Mouse (Mus musculus): ENCODE data around the gene Mog. TPM values are rescaled to one million over a fixed set of nuclear protein-coding genes. Genes with fewer than 3 reads are reported as not detected.
A peak's percentile ranks its signal among the peaks of the same experiment; 100 is the strongest.

The Mog gene
- 0.18 and 0.42 TPM in 2 replicates for polyA plus RNA-seq (2014; fragmentation: Nextera tagmentation; extraction: Ambion mirVana)

DNA sequence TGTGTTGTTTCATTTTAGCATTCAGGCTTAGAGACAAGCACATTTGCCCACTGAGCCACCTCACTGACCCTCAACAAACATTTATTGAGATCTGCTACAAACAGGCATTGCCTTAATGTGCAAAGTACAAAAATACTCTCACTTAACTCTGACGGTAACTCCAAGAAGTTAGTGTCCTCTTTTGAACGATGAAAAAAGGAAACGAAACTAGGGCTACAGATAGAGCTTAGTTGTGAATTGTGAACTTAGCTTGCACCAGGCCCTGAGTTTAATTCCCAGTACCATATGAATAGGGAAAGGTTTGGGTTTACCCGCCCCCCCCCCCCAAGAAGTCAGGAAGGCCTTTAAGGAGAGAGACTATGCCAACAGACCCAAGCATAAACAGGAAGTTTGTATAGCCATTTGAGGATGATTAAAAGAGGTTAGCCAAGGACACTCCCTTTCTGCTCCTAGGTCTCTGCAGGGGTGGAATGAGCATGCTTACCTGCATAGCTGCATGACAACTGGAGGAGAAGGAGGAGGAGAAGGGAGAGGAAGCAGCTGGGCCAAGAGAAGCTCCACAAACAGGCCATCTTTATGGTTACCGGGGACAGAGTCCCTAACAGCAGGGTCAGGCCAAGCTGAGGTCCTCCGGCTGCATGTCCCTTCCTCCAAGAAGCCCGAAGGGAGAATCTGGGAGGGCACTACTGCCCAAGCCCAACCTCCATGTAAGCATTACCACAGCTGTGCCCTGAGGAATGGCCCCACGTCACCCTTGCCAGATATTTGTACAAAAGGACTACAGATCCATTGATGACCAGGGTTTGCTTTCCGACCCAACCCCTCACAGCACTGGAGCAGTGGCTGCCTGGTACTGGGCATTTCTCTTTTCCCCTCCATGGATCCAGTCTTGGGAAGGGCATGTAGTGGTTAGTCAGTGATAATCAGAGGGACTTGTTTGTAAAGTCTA is at the start of gene Mog:
Mog (minus strand) TSS at position 771 of the 949 bp plus-strand sequence.
- H3K27ac ChIP-seq (ENCODE audit: low read depth, low read length): no peak within 1 kb of the TSS
- H3K27me3 ChIP-seq (ENCODE audit: control insufficient read depth, insufficient read depth, low read length): no peaks in the 10 kb centered on the region
- H3K9me3 ChIP-seq (ENCODE audit: control insufficient read depth, low read length): no peaks in the 10 kb centered on the region
- no peaks in the 10 kb centered on the region; the same call in 1 of the 2 replicates for H3K4me1 ChIP-seq (ENCODE audit: control insufficient read depth, insufficient read depth, low read length)
- no peak within 1 kb of the TSS for H3K4me3 ChIP-seq (ENCODE audit: low read depth, low read length)
- no peaks in the 10 kb centered on the region for H3K36me3 ChIP-seq (ENCODE audit: control insufficient read depth, insufficient read depth, low read length)
- no peak within 1 kb of the TSS for H3K4me2 ChIP-seq
- WGBS: 78% methylated on average over 9 of the region's 9 CpGs
- no peak within 1 kb of the TSS for H3K9ac ChIP-seq (ENCODE audit: low read length)
- no peak for ATAC-seq (ENCODE audit: low FRiP score)
- DNase-seq (ENCODE audit: low spot score, missing footprints): no peak

DNA sequence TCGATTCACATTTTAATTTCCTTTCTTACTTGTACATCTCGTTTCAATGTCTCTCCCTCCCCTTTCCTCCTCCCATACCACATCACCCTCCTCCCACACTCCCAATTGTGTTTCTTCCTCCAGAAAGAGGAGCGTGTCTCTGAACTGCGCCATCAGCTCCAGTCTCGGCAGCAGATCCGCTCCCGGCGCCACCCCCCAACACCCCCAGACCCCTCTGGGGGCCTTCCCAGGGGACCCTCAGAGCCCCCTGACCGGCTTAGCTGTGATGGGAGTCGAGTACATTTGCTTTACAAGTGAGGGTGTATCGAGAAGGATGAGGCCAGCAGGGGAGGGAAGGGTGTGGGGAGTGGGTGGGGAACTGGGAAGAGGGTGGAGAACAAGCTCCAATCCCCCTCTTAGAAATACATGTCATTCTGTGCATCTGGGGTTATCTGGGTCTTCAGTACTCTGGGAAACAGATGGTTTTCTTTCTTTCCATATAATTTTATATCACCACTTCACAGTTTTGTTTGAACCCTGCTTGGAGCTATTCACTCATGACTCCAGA is 49.6 kb upstream of the Mog start:
- Histone ChIP-seq H3K4me1 (ENCODE audit: control insufficient read depth, insufficient read depth, low read length) (peaks cover 6% of the 10 kb centered on the region), H3K9me3 (ENCODE audit: control insufficient read depth, low read length) (no peaks in the 10 kb centered on the region), H3K9ac (ENCODE audit: low read length) (no peak overlapping the region), H3K27me3 (ENCODE audit: control insufficient read depth, insufficient read depth, low read length) (no peaks in the 10 kb centered on the region), H3K36me3 (ENCODE audit: control insufficient read depth, insufficient read depth, low read length) (peaks cover 27% of the 10 kb centered on the region), H3K4me2 (no peak overlapping the region), H3K27ac (ENCODE audit: low read depth, low read length) (no peak overlapping the region), H3K4me3 (ENCODE audit: low read depth, low read length) (no peak overlapping the region)
- peak; percentile 75 for DNase-seq (ENCODE audit: low spot score, missing footprints)
- WGBS: 40% methylated on average over 11 of the region's 11 CpGs
- peak; percentile 31; the same call in 1 of the 2 replicates for ATAC-seq (ENCODE audit: low FRiP score)

DNA sequence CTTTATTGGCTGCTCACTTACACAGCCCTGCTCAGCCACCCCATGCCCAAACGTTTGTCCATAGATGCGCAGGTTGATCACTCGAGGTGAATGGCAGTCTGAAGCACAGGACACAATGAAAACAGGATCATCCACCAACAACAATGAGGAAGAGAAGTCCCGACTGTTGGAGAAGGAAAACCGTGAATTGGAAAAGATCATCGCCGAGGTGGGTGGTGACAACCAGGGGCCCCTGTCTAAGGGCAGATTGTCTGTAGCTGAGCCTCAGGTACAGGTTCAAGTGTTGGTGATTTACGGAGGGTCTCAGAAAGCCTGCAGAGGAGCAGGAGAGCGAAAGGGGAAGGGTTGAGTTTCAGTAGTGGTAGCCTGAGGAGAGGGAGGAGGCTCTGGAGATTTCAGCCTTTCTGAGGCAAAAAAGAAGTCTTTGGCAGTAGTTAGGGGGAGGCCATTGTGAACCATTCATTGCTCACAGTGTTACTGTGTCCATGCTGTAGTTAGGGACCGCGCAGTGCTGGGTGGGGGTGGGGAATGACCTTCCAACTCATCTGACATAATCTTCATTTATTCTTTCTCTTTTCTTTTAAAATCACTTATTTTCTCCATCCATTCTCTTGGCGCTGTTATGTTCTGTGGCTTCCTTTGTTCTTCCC is 49.0 kb upstream of the Mog start:
- no peak overlapping the region for H3K4me3 ChIP-seq (ENCODE audit: low read depth, low read length)
- H3K36me3 ChIP-seq (ENCODE audit: control insufficient read depth, insufficient read depth, low read length): peaks cover 32% of the 10 kb centered on the region
- DNase-seq (ENCODE audit: low spot score, missing footprints) (peak; percentile 73), ATAC-seq (ENCODE audit: low FRiP score) (peak; percentile 70)
- no peak overlapping the region for H3K27ac ChIP-seq (ENCODE audit: low read depth, low read length)
- peaks cover 6% of the 10 kb centered on the region for H3K4me1 ChIP-seq (ENCODE audit: control insufficient read depth, insufficient read depth, low read length)
- H3K9me3 ChIP-seq (ENCODE audit: control insufficient read depth, low read length): no peaks in the 10 kb centered on the region
- no peaks in the 10 kb centered on the region for H3K27me3 ChIP-seq (ENCODE audit: control insufficient read depth, insufficient read depth, low read length)
- 0 out of 2 replicates have a peak overlapping the region, but pooled peaks have one; percentile 16 for H3K9ac ChIP-seq (ENCODE audit: low read length)
- H3K4me2 ChIP-seq: no peak overlapping the region
- 59% methylated on average over 12 of the region's 12 CpGs for WGBS

GRCm38 (mm10) chr17:37070121-37070520 is 46.9 kb upstream of the Mog start:
- Histone ChIP-seq H3K9me3 (ENCODE audit: control insufficient read depth, low read length) (no peaks in the 10 kb centered on the region), H3K36me3 (ENCODE audit: control insufficient read depth, insufficient read depth, low read length) (peaks cover 36% of the 10 kb centered on the region), H3K4me1 (ENCODE audit: control insufficient read depth, insufficient read depth, low read length) (peaks cover 6% of the 10 kb centered on the region), H3K27ac (ENCODE audit: low read depth, low read length) (no peak overlapping the region), H3K9ac (ENCODE audit: low read length) (no peak overlapping the region), H3K4me3 (ENCODE audit: low read depth, low read length) (no peak overlapping the region), H3K27me3 (ENCODE audit: control insufficient read depth, insufficient read depth, low read length) (no peaks in the 10 kb centered on the region), H3K4me2 (no peak overlapping the region)
- DNase-seq (ENCODE audit: low spot score, missing footprints) (peak; percentile 26), ATAC-seq (ENCODE audit: low FRiP score) (no peak)
- WGBS: 83% methylated on average over 8 of the region's 8 CpGs

DNA sequence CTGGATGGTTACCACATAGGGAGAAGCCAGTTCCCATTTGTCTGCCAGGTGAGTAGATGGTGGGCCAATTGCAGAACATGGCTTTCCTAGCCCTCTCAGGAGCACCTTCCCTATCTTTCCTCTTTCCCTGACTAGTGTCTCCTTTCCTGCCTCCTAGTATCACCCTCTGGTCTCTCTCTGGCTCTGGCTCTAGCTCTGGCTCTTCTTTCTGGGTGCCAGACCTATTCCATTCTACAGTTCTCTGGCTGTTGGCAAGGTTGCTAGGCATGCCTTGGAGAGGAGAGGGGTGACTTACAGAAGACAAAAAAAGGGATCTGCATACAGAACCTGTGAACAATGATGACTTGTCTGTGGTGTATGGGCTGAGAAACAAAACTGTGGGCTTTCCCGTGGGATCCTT is 44.7 kb upstream of the Mog start:
- Histone ChIP-seq H3K4me2 (no peak overlapping the region), H3K36me3 (ENCODE audit: control insufficient read depth, insufficient read depth, low read length) (peaks cover 37% of the 10 kb centered on the region), H3K27ac (ENCODE audit: low read depth, low read length) (no peak overlapping the region), H3K9me3 (ENCODE audit: control insufficient read depth, low read length) (no peaks in the 10 kb centered on the region), H3K9ac (ENCODE audit: low read length) (no peak overlapping the region), H3K27me3 (ENCODE audit: control insufficient read depth, insufficient read depth, low read length) (no peaks in the 10 kb centered on the region), H3K4me1 (ENCODE audit: control insufficient read depth, insufficient read depth, low read length) (peaks cover 6% of the 10 kb centered on the region), H3K4me3 (ENCODE audit: low read depth, low read length) (no peak overlapping the region)
- DNase-seq (ENCODE audit: low spot score, missing footprints) (peak; percentile 57), ATAC-seq (ENCODE audit: low FRiP score) (no peak)
- 89% methylated on average over 1 of the region's 1 CpGs for whole genome bisulfite sequencing

DNA sequence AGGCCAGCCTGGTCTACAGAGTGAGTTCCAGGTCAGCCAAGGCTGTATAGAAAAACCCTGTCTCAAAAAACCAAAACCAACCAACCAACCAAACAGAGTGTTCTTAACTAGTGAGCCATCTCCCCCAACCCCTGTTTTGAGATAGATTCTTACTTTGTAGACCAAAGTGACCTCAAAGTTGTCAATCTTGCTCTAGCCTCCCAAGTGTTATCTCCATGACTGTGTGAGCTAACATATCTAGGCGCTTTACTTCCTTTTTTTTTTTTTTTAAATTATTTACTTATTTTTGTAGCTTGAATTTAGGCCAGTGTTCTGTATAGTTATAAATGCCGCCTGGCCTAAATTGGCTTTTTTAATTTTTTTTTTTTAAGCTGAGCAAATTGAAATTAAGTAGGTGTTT is 42.8 kb upstream of the Mog start:
- Histone ChIP-seq H3K36me3 (ENCODE audit: control insufficient read depth, insufficient read depth, low read length) (peaks cover 36% of the 10 kb centered on the region), H3K4me2 (no peak overlapping the region), H3K27me3 (ENCODE audit: control insufficient read depth, insufficient read depth, low read length) (no peaks in the 10 kb centered on the region), H3K9ac (ENCODE audit: low read length) (no peak overlapping the region), H3K27ac (ENCODE audit: low read depth, low read length) (no peak overlapping the region), H3K4me1 (ENCODE audit: control insufficient read depth, insufficient read depth, low read length) (no peaks in the 10 kb centered on the region), H3K9me3 (ENCODE audit: control insufficient read depth, low read length) (no peaks in the 10 kb centered on the region), H3K4me3 (ENCODE audit: low read depth, low read length) (no peak overlapping the region)
- ATAC-seq (ENCODE audit: low FRiP score) (no peak), DNase-seq (ENCODE audit: low spot score, missing footprints) (no peak)
- WGBS: 92% methylated on average over 2 of the region's 2 CpGs

DNA sequence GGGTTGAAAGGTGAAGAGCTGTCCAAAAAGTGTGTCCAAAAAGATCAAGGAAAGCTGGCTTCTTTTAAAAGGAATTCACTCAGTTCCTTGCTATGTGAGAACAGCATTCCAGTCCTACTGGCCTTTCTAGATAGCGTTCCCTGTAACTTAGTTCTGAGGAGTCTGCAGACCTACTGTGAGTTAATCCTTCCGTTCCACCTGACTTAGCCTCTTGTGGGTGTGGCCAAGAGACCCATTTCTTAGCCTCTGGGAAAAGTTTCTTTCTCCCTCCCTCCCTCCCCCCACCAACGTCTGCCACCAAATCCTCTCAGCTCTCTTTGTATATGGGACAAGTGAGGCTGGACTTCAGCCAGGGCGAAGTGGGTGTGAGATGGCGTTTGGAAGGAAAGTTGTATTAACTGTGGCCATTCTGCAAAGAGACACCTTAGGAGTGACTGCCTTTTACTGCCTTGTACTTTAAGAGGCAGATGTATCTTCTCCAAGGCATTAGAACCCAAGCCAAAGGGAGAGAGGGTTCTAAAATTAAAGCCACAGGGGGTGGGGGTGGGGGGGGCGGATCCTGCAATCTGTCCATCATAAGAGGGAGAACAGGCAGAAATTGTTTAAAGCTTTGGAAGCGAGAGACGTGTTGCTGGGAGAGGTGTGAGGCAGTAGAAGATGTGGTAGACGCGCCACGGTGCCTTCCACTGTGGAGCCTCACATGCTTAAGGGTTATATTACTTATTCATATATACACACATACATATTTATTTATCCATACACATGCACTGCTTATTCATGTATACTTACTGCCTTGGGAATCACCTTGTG is 40.7 kb upstream of the Mog start:
- Histone ChIP-seq H3K27me3 (ENCODE audit: control insufficient read depth, insufficient read depth, low read length) (no peaks in the 10 kb centered on the region), H3K36me3 (ENCODE audit: control insufficient read depth, insufficient read depth, low read length) (peaks cover 25% of the 10 kb centered on the region), H3K9me3 (ENCODE audit: control insufficient read depth, low read length) (no peaks in the 10 kb centered on the region), H3K27ac (ENCODE audit: low read depth, low read length) (no peak overlapping the region), H3K4me1 (ENCODE audit: control insufficient read depth, insufficient read depth, low read length) (no peaks in the 10 kb centered on the region), H3K4me2 (no peak overlapping the region), H3K4me3 (ENCODE audit: low read depth, low read length) (no peak overlapping the region), H3K9ac (ENCODE audit: low read length) (no peak overlapping the region)
- 59% methylated on average over 11 of the region's 11 CpGs for WGBS
- ATAC-seq (ENCODE audit: low FRiP score) (peak; percentile 16; the same call in 1 of the 2 replicates), DNase-seq (ENCODE audit: low spot score, missing footprints) (peak; percentile 14)

DNA sequence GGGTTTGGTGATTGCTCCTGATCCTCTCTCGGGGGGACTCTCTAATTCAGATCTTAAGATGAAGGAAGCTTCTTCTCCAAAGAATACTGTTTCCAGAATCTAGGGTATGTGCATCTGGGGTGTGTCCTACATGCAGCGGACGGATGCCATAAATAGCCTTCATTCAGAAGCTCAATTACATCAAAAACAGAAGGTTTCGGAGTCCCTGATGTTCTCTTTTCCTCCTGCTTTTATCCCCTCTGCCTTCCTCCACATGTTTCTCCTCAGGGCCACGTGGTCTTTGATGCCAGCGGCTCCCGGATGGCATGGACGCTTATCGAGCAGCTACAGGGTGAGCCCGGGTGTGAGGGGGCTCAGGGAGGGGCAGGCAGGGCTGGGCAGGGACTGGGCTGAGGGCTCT is 39.9 kb upstream of the Mog start:
- H3K36me3 ChIP-seq (ENCODE audit: control insufficient read depth, insufficient read depth, low read length): peaks cover 23% of the 10 kb centered on the region
- ATAC-seq (ENCODE audit: low FRiP score): no peak

More for the DNA sequence above, 39.9 kb upstream of the Mog start:
- Histone ChIP-seq H3K4me2 (no peak overlapping the region), H3K9ac (ENCODE audit: low read length) (no peak overlapping the region), H3K27me3 (ENCODE audit: control insufficient read depth, insufficient read depth, low read length) (no peaks in the 10 kb centered on the region), H3K9me3 (ENCODE audit: control insufficient read depth, low read length) (no peaks in the 10 kb centered on the region), H3K4me3 (ENCODE audit: low read depth, low read length) (no peak overlapping the region), H3K27ac (ENCODE audit: low read depth, low read length) (no peak overlapping the region), H3K4me1 (ENCODE audit: control insufficient read depth, insufficient read depth, low read length) (no peaks in the 10 kb centered on the region)
- DNase-seq (ENCODE audit: low spot score, missing footprints): peak; percentile 45
- WGBS: 73% methylated on average over 10 of the region's 10 CpGs

All from midbrain, embryonic 11.5 days (tissue).